Mouse (Mus musculus) myocyte (in vitro differentiated cells): Measurements from ENCODE around the gene Cfap20.

ENCODE experiments used
- CEBPB ChIP-seq: IDR thresholded peaks from 2 replicates; pipeline ENCODE4 v1.6.1; 2011; ENCODE audit warnings: mild to moderate bottlenecking, moderate library complexity; ENCODE audit not compliant: poor library complexity, insufficient read depth, severe bottlenecking
- E2F4 ChIP-seq: IDR thresholded peaks from one replicate; pipeline ENCODE4 v1.6.1; 2011; ENCODE audit warnings: mild to moderate bottlenecking, control low read depth, moderate library complexity; ENCODE audit not compliant: insufficient read depth
- POLR2A ChIP-seq: IDR thresholded peaks from one replicate; pipeline ENCODE4 v1.6.1; 2011; ENCODE audit warnings: low read depth, mild to moderate bottlenecking, control low read depth, moderate library complexity; ENCODE audit not compliant: insufficient read length
- POLR2AphosphoS2 ChIP-seq: IDR thresholded peaks from one replicate; pipeline ENCODE4 v1.6.1; 2011; ENCODE audit warnings: low read depth, control low read depth; ENCODE audit not compliant: insufficient read length
- USF1 ChIP-seq: IDR thresholded peaks from one replicate; pipeline ENCODE4 v1.6.1; 2011; ENCODE audit warnings: low read depth, mild to moderate bottlenecking, control low read depth, moderate library complexity

- TF ChIP-seq USF1 (no peak), CEBPB (no peak), POLR2AphosphoS2 (no peak), POLR2A (no peak), E2F4 (no peak)
These were observed 6.8 kb downstream of the Cfap20 start for GRCm38 (mm10) chr8:95427594-95428535.
